Mouse (Mus musculus): Measurements from ENCODE around the gene N4bp2l2. TPM values are rescaled to one million over a fixed set of nuclear protein-coding genes. Genes with fewer than 3 reads are reported as not detected.

N4bp2l2 gene
- polyA plus RNA-seq, 1 experiment from 2014 or later: 37.1 TPM

DNA sequence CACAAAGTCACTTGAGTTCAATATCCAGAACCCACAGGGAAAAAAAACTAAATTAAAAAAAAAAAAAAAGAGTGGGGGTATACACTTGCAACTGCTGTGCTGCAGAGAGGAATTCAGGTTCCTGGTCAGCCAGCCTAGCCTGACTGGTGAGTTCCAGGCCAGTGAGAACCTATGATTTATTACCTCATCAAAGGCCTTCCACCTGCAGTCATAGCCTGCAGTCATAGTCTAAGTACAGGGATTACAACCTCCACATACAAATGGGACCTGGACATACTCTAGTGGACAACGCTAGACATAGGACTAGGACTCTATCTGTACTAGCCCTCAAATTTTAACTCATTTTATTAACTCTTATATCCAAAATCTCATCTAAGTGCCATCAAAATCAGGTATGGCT lies 36.7 kb downstream of the N4bp2l2 start:
- H3K4me1 ChIP-seq: no peaks in the 10 kb centered on the region
- no peak overlapping the region for H3K9ac ChIP-seq
- H3K27me3 ChIP-seq: no peaks in the 10 kb centered on the region
- H3K27ac ChIP-seq: no peak overlapping the region
- H3K4me3 ChIP-seq: no peak overlapping the region
- no peak overlapping the region for H3K4me2 ChIP-seq (replicated peaks)
- no peak for ATAC-seq (ENCODE audit: low FRiP score)
- H3K36me3 ChIP-seq: no peaks in the 10 kb centered on the region; the same call in 1 of the 2 replicates
- no peaks in the 10 kb centered on the region for H3K9me3 ChIP-seq (replicated peaks)
- WGBS: 100% methylated on average over 1 of the region's 1 CpGs

DNA sequence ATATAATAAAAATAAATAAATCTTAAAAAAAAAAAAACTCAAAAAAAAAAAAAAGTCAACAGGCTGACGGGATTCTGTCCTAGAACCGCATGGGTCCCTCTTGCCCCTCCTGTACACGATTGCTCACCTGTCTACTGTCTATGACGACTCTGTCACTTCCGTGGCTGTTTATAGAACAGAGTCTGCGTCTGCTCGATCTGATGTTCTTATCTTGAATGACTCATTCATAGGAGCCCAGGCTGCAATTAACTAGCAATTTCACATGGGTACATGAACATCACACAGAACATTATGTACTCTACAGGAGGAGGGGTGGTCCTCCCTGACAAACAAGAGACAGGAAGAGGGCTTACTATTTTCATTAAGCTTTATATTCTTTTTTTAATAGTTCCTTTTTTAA lies 40.5 kb downstream of the N4bp2l2 start:
- no peaks in the 10 kb centered on the region for H3K9me3 ChIP-seq (replicated peaks)
- no peak overlapping the region for H3K4me3 ChIP-seq
- no peaks in the 10 kb centered on the region for H3K36me3 ChIP-seq
- ATAC-seq (ENCODE audit: low FRiP score): no peak
- no peak overlapping the region for H3K27ac ChIP-seq
- H3K4me2 ChIP-seq (replicated peaks): no peak overlapping the region
- WGBS: 89% methylated on average over 7 of the region's 7 CpGs
- H3K4me1 ChIP-seq: no peaks in the 10 kb centered on the region
- no peak overlapping the region for H3K9ac ChIP-seq
- no peaks in the 10 kb centered on the region for H3K27me3 ChIP-seq

DNA sequence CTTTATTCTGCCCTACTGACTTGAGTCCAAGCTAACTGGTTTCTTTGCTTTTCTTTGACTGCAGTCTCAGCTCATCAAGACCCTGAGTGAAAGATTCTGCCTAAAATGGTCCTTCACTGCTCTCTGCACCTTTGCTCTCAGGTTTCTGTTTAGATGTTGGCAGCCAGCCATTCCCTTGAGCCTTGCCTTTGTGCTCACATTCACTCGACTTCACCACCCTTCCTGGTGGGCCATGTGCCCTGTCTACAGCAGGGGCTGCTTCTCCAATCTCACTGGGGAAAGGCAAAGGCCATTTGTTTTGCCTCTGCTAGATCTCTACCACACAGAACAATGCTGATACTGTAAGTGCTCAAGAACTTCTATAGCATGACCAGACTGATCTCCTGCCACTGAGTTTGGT lies 43.2 kb downstream of the N4bp2l2 start:
- no peak for ATAC-seq (ENCODE audit: low FRiP score)
- H3K4me3 ChIP-seq: no peak overlapping the region
- 53% methylated on average over 1 of the region's 1 CpGs for WGBS
- no peaks in the 10 kb centered on the region for H3K4me1 ChIP-seq
- H3K27me3 ChIP-seq: no peaks in the 10 kb centered on the region
- no peaks in the 10 kb centered on the region for H3K36me3 ChIP-seq
- H3K27ac ChIP-seq: no peak overlapping the region
- H3K9ac ChIP-seq: no peak overlapping the region
- H3K9me3 ChIP-seq (replicated peaks): no peaks in the 10 kb centered on the region
- H3K4me2 ChIP-seq (replicated peaks): no peak overlapping the region

DNA sequence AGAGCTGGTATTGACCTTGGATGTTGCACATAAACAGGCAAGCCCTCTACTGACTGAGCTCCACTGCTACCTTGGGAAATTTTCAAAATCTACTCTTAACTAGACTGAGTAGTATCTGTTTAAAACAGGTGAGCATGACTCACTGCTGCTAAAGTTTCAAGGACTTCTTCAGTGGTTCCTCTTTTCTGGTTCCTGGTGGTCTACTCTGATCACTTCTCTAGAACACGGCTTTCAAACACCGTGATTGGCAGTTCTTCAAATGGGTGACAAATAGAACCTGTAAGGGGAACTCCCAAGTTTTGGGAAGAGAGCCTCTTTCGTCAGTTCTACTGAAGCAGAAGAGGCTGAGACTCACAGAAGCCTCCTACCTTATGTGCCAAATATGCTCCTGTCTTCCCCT lies 44.4 kb downstream of the N4bp2l2 start:
- no peaks in the 10 kb centered on the region for H3K4me1 ChIP-seq
- H3K4me2 ChIP-seq (replicated peaks): no peak overlapping the region
- H3K27me3 ChIP-seq: no peaks in the 10 kb centered on the region
- H3K9ac ChIP-seq: no peak overlapping the region
- WGBS: 91% methylated on average over 3 of the region's 3 CpGs
- no peak overlapping the region for H3K4me3 ChIP-seq
- H3K27ac ChIP-seq: no peak overlapping the region
- H3K36me3 ChIP-seq: no peaks in the 10 kb centered on the region
- H3K9me3 ChIP-seq (replicated peaks): no peaks in the 10 kb centered on the region
- ATAC-seq (ENCODE audit: low FRiP score): no peak

DNA sequence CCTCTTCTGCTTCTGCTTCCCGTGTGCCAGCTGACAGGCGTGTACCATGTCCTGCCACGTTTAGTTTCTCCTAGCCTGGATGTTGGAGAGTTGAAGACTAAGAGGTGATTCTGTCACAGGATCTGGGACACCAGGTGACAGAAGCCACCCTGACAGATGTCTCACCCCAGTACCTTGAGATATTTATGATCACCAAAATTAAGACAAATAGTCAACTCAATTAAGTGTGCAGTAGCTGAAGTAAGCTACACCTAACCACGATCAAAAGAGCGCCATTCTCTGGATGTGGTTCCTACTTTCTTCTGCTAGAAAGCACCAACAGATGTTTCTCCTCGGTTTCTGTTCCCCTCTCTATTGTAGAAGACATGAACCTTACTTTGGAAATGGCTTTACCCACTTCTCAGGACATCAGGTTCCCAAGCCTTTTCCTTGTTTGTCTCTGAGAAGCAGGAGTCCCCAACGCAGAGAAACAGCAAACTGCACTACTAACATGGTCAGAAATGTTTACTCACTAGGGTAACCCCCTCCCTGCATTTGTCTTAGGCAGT lies 45.3 kb downstream of the N4bp2l2 start:
- ATAC-seq (ENCODE audit: low FRiP score): no peak

DNA sequence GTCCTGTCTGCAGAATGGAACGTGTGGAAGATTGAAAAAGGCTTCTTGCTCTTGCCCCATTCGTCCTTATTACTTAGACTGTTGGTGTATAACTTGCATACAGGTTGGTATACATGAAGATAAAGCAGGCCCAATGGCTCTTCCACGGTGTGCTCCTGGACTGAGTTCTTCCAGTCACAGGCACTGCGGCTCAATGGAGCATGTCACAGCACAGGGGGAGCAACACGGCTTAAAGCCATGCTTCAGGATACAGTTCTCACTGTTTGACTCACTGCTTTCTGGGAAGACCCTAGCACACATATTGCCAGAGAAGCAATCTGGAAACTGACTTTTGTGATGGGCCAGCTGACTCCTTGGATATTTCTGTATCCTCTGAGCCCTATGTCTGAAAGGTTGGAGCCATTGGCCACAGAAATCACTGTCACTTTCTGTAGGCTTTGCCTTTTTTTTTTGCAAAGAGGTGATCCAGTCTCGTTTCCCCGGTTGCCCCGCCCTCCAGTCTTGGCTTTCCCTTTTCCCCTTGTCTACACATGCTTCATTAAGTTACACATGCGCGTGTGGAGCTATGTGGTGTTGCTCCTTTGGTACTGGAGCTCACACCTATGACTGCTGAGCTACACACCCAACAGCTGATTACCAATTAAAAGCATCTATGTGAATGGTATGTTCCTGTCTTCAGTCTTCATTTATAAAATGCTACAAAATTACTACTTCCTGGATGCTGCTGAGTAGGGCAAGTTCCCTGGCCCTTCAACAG lies 47.2 kb downstream of the N4bp2l2 start:
- Histone ChIP-seq H3K9me3 (replicated peaks) (no peaks in the 10 kb centered on the region), H3K9ac (no peak overlapping the region), H3K4me3 (no peak overlapping the region), H3K27ac (no peak overlapping the region), H3K27me3 (no peaks in the 10 kb centered on the region), H3K4me1 (no peaks in the 10 kb centered on the region), H3K36me3 (no peaks in the 10 kb centered on the region), H3K4me2 (replicated peaks) (no peak overlapping the region)
- WGBS: 89% methylated on average over 10 of the region's 10 CpGs
- no peak for ATAC-seq (ENCODE audit: low FRiP score)

More for the DNA sequence above, 45.3 kb downstream of the N4bp2l2 start:
- Histone ChIP-seq H3K4me3 (no peak overlapping the region), H3K9me3 (replicated peaks) (no peaks in the 10 kb centered on the region), H3K9ac (no peak overlapping the region), H3K4me1 (no peaks in the 10 kb centered on the region), H3K27me3 (no peaks in the 10 kb centered on the region), H3K36me3 (no peaks in the 10 kb centered on the region), H3K27ac (no peak overlapping the region), H3K4me2 (replicated peaks) (no peak overlapping the region)
- 90% methylated on average over 7 of the region's 7 CpGs for WGBS

DNA sequence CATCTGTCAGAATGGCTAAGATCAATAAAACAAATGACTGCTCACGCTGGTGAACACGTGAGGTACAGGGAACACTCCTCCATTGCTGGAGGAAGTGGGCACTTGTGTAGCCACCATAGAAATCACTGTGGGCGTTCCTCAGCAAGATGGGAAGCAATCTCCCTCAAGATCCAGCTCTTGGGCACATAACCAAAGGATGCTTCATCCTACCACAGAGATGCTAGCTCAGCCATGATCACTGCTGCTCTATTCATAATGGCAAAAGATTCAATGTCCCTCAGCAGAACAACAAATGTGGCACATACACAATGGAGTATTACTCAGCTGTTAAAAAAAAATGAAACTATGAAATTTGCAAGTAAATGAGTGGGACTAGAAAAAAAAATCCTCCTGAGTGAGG lies 49.3 kb downstream of the N4bp2l2 start:
- H3K9me3 ChIP-seq (replicated peaks): no peaks in the 10 kb centered on the region
- H3K27me3 ChIP-seq: no peaks in the 10 kb centered on the region
- no peaks in the 10 kb centered on the region for H3K36me3 ChIP-seq
- H3K4me2 ChIP-seq (replicated peaks): no peak overlapping the region
- H3K27ac ChIP-seq: no peak overlapping the region
- WGBS: 77% methylated on average over 3 of the region's 3 CpGs
- no peak overlapping the region for H3K9ac ChIP-seq
- ATAC-seq (ENCODE audit: low FRiP score): no peak
- no peaks in the 10 kb centered on the region for H3K4me1 ChIP-seq
- H3K4me3 ChIP-seq: no peak overlapping the region

DNA sequence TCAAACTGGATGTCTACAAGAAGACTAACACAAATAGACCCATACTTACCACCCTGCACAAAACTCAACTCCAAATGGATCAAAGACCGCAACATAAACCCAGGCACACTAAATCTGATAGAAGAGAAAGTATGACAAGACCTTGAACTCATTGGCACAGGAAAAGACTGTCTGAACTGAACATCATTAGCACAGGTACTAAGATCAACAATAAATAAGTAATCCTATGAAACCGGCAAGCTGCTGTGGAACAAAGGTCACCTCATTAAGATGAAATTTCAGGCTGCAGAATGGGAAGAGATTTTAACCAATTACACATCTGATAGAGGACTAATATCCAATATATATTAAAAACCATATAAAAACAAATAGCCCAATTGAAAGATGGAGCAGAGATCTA lies 49.8 kb downstream of the N4bp2l2 start:
- H3K4me3 ChIP-seq: no peak overlapping the region
- no peaks in the 10 kb centered on the region for H3K27me3 ChIP-seq
- 96% methylated on average over 2 of the region's 2 CpGs for WGBS
- no peaks in the 10 kb centered on the region for H3K36me3 ChIP-seq
- H3K4me2 ChIP-seq (replicated peaks): no peak overlapping the region
- ATAC-seq (ENCODE audit: low FRiP score): no peak
- no peaks in the 10 kb centered on the region for H3K9me3 ChIP-seq (replicated peaks)
- H3K9ac ChIP-seq: no peak overlapping the region
- H3K27ac ChIP-seq: no peak overlapping the region
- H3K4me1 ChIP-seq: no peaks in the 10 kb centered on the region

DNA sequence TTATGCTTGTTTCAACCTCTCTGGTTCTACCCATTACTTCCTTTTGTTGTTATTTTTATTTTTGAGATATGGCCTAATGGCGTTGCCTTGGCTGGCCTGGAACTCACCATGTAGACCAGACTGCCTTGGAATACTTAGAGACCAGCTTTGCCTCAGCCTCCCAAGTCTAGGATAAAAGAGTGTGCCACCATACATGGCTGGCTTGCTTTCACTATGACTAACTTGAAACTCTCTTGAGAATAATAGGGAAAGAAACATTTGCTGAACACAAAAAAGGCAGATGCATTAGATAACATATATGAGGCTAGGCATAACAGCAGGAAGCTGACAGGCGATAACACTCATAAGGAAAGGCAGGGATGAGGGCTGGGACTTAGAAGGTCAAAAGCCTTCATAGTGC lies 51.9 kb downstream of the N4bp2l2 start:
- H3K36me3 ChIP-seq: no peaks in the 10 kb centered on the region
- no peak overlapping the region for H3K4me2 ChIP-seq (replicated peaks)
- no peak for ATAC-seq (ENCODE audit: low FRiP score)
- no peak overlapping the region for H3K9ac ChIP-seq
- H3K27ac ChIP-seq: no peak overlapping the region
- no peak overlapping the region for H3K4me3 ChIP-seq
- no peaks in the 10 kb centered on the region for H3K4me1 ChIP-seq
- H3K9me3 ChIP-seq (replicated peaks): no peaks in the 10 kb centered on the region
- 92% methylated on average over 2 of the region's 2 CpGs for WGBS
- no peaks in the 10 kb centered on the region for H3K27me3 ChIP-seq

DNA sequence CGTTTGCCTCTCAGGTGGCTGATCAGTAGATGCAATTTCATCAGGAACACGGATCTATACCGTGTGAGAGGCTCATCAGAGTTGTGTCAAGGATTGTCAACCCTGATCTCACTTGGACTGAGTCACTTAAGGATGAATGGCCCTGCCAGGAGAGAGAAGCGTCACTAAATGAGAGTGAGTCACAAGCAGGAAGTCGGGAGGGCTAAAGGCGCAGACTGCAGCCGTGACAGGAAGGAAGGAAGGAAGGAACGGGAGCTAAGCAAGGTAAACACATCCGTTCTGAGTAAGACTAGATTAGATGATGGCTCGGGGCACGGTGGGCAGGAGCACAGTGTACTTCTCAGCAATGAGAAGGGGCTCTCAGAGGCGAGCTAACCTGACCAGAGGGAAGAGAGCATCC lies 54.3 kb downstream of the N4bp2l2 start:
- H3K36me3 ChIP-seq: peaks cover 10% of the 10 kb centered on the region
- no peak overlapping the region for H3K27ac ChIP-seq
- no peak overlapping the region for H3K4me3 ChIP-seq
- H3K4me1 ChIP-seq: no peaks in the 10 kb centered on the region
- ATAC-seq (ENCODE audit: low FRiP score): no peak
- H3K9ac ChIP-seq: no peak overlapping the region
- no peaks in the 10 kb centered on the region for H3K27me3 ChIP-seq
- 80% methylated on average over 12 of the region's 12 CpGs for WGBS
- no peak overlapping the region for H3K4me2 ChIP-seq (replicated peaks)
- no peaks in the 10 kb centered on the region for H3K9me3 ChIP-seq (replicated peaks)

DNA sequence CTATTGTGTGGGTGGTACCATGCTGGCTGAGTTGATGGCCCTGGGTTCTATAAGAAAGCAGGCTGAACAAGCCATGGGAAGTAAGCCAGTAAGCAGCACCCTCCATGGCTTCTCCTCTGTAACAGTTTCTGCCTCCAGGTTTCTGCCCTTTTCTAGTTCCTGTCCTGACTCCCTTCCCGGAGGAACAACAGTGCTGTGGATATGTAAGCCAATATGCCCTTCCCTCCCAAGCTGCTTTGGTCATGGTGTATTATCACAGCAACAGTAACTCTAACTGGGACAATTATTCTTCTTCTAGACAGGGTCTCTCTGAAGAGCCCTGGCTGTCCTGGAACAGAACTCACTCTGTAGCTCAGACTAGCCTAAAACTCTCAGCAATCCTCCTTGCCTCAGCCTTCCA lies 54.8 kb downstream of the N4bp2l2 start:
- no peak overlapping the region for H3K27ac ChIP-seq
- H3K4me2 ChIP-seq (replicated peaks): no peak overlapping the region
- WGBS: 88% methylated on average over 1 of the region's 1 CpGs
- H3K4me1 ChIP-seq: no peaks in the 10 kb centered on the region
- peaks cover 15% of the 10 kb centered on the region for H3K36me3 ChIP-seq
- no peak for ATAC-seq (ENCODE audit: low FRiP score)
- H3K9me3 ChIP-seq (replicated peaks): no peaks in the 10 kb centered on the region
- no peak overlapping the region for H3K9ac ChIP-seq
- no peaks in the 10 kb centered on the region for H3K27me3 ChIP-seq
- H3K4me3 ChIP-seq: no peak overlapping the region

DNA sequence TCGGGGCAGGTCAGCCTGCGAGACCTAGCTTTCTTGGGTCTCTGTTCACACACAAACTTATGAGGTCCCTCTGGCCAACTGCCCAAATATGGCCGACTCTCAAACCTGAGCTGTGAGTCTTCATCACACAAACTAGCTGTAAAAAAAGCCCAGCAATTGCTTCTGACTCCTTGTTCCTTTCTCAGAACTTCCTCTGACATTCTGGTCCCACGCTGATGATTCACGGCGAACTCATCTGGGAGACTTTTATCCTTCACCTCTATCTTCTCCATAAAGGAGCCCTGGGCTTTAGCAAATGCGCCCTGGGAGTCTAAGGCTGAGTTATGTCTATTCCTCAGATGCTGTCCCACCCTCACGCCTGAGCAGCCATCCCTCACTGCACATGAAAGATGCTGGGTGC lies 58.4 kb downstream of the N4bp2l2 start:
- Histone ChIP-seq H3K4me2 (replicated peaks) (no peak overlapping the region), H3K9me3 (replicated peaks) (no peaks in the 10 kb centered on the region), H3K9ac (no peak overlapping the region), H3K27ac (no peak overlapping the region), H3K36me3 (peaks cover 15% of the 10 kb centered on the region), H3K4me1 (no peaks in the 10 kb centered on the region), H3K4me3 (no peak overlapping the region), H3K27me3 (no peaks in the 10 kb centered on the region)
- WGBS: 92% methylated on average over 8 of the region's 8 CpGs
- no peak for ATAC-seq (ENCODE audit: low FRiP score)

DNA sequence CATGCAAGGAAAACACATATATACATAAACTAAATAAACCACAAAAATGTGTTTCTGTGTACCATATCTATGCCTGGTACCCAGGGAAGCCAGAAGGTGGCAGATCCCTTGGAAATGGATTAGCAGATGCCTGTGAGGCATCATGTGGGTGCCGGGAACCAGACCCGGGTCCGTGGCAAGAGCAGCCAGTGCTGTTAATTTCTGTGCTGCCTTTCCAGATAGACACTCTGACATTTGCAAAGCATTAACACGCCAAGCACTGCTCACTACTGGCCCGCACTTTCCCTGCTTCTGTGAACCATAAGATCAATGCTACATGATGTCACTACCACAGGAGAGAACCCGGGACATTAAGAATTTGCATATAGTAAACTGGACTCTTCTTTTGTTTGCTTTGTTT lies 59.9 kb downstream of the N4bp2l2 start:
- Histone ChIP-seq H3K36me3 (peaks cover 15% of the 10 kb centered on the region), H3K4me1 (peaks cover 7% of the 10 kb centered on the region), H3K4me3 (no peak overlapping the region), H3K27ac (no peak overlapping the region), H3K9ac (no peak overlapping the region), H3K9me3 (replicated peaks) (no peaks in the 10 kb centered on the region), H3K4me2 (replicated peaks) (no peak overlapping the region), H3K27me3 (no peaks in the 10 kb centered on the region)
- 97% methylated on average over 6 of the region's 6 CpGs for WGBS
- no peak for ATAC-seq (ENCODE audit: low FRiP score)

Measured in hindbrain, embryonic 12.5 days (tissue).